Mouse (Mus musculus) lung, embryonic 14.5 days (tissue): ENCODE measurements around the gene Nxpe3. TPM values are rescaled to one million over a fixed set of nuclear protein-coding genes. Genes with fewer than 3 reads are reported as not detected.

Experiments used
- ATAC-seq: fragments of 200-750 bp; cut with Nextera tagmentation; 2 replicates; pipeline ENCODE4 v1.8.0; 2017; ENCODE audit warnings: mild to moderate bottlenecking, moderate TSS enrichment, moderate library complexity; ENCODE audit not compliant: insufficient read depth
- DNase-seq: peaks from one replicate; pipeline ENCODE4 v3.0.0-alpha.2; 2015
- H3K27ac ChIP-seq: fragments of 300-500 bp; sonication (generic); 2 replicates; pipeline ENCODE4 v1.5.1; 2014; ENCODE audit warnings: low read depth, mild to moderate bottlenecking, moderate library complexity
- H3K27me3 ChIP-seq: fragments of 300-500 bp; sonication (generic); 2 replicates; pipeline ENCODE4 v1.6.1; 2014; ENCODE audit warnings: low read length, control low read depth; ENCODE audit not compliant: insufficient read depth
- H3K36me3 ChIP-seq: fragments of 300-500 bp; sonication (generic); 2 replicates; pipeline ENCODE4 v1.6.1; 2014; ENCODE audit warnings: control low read depth; ENCODE audit not compliant: insufficient read depth
- H3K4me1 ChIP-seq: fragments of 300-500 bp; sonication (generic); 2 replicates; pipeline ENCODE4 v1.6.1; 2014; ENCODE audit warnings: antibody characterized with exemption, control low read depth; ENCODE audit not compliant: insufficient read depth
- H3K4me2 ChIP-seq: fragments of 300-500 bp; sonication (generic); 2 replicates; pipeline ENCODE4 v1.6.1; 2014; ENCODE audit warnings: mild to moderate bottlenecking
- H3K4me3 ChIP-seq: fragments of 300-500 bp; sonication (generic); 2 replicates; pipeline ENCODE4 v1.5.1; 2014; ENCODE audit warnings: low read depth, low read length
- H3K9ac ChIP-seq: fragments of 300-500 bp; sonication (generic); 2 replicates; pipeline ENCODE4 v1.6.1; 2014
- H3K9me3 ChIP-seq: fragments of 300-500 bp; sonication (generic); 2 replicates; pipeline ENCODE4 v1.6.1; 2016; ENCODE audit warnings: low read depth, low read length, control low read depth
- CTCF ChIP-seq: IDR thresholded peaks from 2 replicates; pipeline ENCODE4 v1.5.1; 2016; ENCODE audit warnings: antibody characterized with exemption, low read depth
- WGBS: fragments of 180-500 bp; shearing (Covaris S2); extraction: QIAGEN DNeasy Blood & Tissue Kit; methylation state at CpG from one replicate; pipeline ENCODE4 v1.1.7; 2014; 5-methylcytosine and 5-hydroxymethylcytosine counted together
- polyA plus RNA-seq: library from polyadenylated mRNA; unstranded; fragments of >200 nt; fragmentation: Nextera tagmentation; extraction: Ambion mirVana; gene quantifications from 2 replicates; pipeline ENCODE4 v1.2.1, GENCODE M21; 2014

Gene Nxpe3
- polyA plus RNA-seq, 1 experiment from 2014 or later, result 1.7 TPM

DNA sequence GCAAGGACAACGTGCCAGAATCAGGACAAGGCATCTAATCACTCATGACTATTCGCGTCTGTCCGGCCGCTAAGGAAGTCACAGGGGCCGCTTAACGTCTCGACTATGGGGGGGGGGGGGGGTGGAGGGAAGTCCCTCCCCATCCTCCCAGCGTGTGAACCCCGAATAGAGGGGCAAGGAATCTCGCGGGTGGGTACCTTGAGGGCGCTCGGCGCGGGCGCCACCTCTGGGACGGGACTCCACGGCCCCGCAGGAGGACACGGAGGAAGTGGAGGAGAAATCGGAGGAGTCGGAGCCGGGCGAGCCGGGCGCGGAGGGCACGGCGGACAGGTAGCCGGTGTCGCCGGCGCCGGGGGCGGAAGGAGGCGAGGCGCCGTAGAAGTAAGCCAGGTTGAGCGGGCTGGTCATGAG is 73.5 kb downstream of the Nxpe3 start:
- Histone ChIP-seq H3K9me3 (no peaks in the 10 kb centered on the region), H3K36me3 (peaks cover 17% of the 10 kb centered on the region), H3K27me3 (no peaks in the 10 kb centered on the region), H3K4me3 (peak overlapping the region; percentile 89), H3K9ac (peak overlapping the region; percentile 85), H3K4me1 (peaks cover 23% of the 10 kb centered on the region), H3K27ac (peak overlapping the region; percentile 90), H3K4me2 (peak overlapping the region; percentile 73)
- ATAC-seq (peak; percentile 35), DNase-seq (peak; percentile 61)
- WGBS, result 0% methylated on average over 38 of the region's 40 CpGs
- no peak for TF ChIP-seq CTCF

DNA sequence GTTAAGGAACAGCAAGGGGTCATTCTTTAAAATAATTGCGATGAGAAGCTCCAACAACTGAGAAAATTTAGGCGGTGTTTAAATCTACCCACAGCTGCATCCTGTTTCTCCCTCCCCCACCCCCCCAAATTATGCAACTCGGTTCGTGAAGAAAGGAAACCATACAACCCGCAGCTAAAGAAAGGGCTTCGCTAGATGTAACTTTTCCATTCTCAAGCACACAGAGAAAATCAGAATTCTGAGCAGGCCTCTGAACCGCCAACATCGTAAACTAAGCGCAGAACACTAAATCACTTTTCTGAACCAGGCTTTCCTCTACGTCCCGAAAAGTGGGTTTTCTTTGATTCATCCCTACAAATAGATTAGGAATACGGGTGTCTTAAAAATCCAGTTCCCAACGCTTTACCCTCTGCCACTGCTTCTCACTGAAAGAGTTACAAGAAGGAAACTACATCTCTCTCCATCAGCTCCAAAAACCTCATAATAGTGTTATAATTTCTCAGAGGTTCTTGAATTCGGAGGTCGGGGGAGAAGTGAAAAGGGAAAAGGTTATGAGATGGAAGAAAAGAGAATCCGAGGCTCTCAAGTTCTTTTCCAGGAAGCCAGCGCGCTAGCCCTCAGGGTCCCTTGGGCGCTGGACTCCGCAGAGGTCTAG is 74.0 kb downstream of the Nxpe3 start:
- DNase-seq (peak; percentile 57), ATAC-seq (no peak)
- TF ChIP-seq CTCF, result no peak

DNA sequence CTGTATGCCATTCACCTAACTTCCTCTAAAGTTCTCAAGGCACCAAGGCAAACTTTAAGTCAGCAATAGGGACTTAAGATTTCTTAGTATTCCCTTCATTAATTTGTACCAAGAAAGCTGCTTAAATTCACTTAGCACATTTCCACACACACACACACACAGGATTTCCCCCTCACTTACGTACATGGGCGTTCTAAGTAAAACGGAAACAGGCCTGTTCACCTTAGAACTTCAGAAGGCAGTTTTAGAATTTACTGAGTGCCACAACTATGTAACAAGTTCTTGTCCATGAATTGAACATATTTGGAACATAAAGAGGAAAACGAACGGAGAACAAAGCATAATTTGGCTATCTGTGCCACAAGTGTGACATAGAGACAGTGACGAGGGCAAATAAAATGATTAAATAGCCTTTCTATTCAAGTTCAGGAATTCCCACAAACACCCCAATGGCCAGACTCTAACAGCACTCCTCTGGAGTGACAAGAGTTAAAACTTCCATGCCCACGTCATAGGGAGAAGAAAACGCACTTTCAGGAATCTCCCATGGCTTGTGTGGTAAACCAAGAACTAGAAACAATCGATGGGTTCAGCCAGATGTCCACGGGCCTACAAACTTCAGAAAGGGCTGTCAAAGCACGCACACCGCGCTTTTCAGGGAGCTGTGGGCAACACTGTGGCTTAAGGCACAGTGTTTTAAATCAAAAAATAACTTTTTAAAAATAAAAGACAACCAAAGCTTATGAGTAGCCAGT is 74.7 kb downstream of the Nxpe3 start:
- Histone ChIP-seq H3K4me3 (peak overlapping the region; percentile 89), H3K27ac (peak overlapping the region; percentile 58), H3K27me3 (no peaks in the 10 kb centered on the region), H3K4me1 (peaks cover 23% of the 10 kb centered on the region), H3K9me3 (no peaks in the 10 kb centered on the region), H3K36me3 (peaks cover 29% of the 10 kb centered on the region), H3K4me2 (peak overlapping the region; percentile 73), H3K9ac (peak overlapping the region; percentile 85)
- ATAC-seq (no peak), DNase-seq (peak; percentile 63)
- no peak for TF ChIP-seq CTCF
- 24% methylated on average over 13 of the region's 13 CpGs for WGBS

More for the DNA sequence above, 74.0 kb downstream of the Nxpe3 start:
- Histone ChIP-seq H3K4me3 (peak overlapping the region; percentile 89), H3K36me3 (peaks cover 22% of the 10 kb centered on the region), H3K4me2 (peak overlapping the region; percentile 73), H3K9me3 (no peaks in the 10 kb centered on the region), H3K4me1 (peaks cover 23% of the 10 kb centered on the region), H3K27me3 (no peaks in the 10 kb centered on the region), H3K27ac (peak overlapping the region; percentile 90), H3K9ac (peak overlapping the region; percentile 85)
- 6% methylated on average over 20 of the region's 20 CpGs for WGBS

DNA sequence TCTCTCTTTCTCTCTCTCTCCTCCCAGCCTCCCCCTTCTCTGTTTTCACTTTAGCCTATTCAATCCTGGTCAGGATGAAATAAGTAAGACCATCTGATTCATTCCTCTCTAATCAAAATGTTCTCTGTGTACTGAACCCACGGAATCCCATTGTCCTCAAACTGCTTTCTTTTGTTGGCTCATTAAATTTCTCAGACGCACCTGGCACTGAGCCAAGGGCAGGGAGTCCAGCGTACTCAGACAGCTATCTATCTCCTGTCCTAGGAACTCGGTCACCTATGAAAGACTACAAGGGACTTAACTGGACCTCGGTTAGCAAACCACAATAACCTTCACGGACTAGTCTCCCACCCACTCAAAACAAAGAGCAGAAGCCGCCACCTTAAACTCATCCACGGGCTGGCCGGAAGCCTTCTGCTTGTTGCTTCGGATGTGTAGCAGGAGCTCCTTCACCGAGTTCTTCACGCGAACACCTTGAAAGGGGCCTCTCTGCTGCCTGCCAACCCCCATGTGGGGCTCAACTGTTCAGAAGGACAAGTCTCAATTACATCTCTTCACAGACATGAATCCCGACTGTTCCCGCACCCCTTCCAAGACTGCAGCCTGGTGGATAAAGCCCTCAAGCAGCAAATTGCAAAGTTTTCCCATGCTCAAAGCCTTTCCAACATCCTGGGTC is 75.8 kb downstream of the Nxpe3 start:
- 33% methylated on average over 15 of the region's 15 CpGs for WGBS
- ATAC-seq, result no peak

DNA sequence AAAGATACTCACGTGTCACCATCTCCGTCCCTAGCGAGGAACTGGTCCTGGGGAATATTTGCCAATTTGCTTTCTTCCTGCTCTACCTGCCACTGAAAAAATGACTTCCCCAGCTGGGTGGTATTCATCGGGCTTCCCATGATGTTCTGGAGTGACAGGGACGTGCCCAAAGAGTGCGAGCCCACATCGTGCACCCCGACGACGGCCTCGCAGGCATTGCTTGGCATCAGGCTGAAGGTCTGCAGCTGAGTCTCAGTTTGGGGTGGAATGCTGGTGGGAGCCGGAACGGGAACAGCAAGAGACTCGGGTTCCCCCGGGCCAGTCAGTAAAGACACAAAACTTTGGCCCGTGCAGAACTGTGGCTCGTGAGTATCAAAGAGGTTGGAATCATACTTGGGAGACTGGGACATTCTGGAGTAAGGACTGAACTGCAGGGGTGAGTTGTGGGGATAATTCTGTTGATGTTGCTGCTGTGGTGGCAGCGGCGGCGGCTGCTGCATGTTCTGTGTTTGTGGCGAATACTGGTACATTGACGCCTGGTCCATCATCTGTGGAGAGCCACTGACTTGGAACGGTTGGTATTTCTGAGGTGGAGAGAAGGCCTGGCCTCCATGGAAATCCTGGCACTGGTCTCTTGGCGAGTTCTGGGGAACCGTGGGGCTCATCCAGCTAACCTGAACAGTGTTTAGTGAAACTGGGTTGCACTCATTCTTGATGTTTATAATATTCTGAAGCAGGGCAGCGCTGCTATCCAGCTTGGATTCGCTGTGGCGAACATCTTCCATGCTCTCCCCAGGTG is 77.2 kb downstream of the Nxpe3 start:
- H3K4me3 ChIP-seq, result no peak overlapping the region
- H3K27me3 ChIP-seq, result no peaks in the 10 kb centered on the region
- no peak for TF ChIP-seq CTCF
- 92% methylated on average over 28 of the region's 28 CpGs for WGBS
- H3K4me2 ChIP-seq, result no peak overlapping the region
- H3K9me3 ChIP-seq, result no peaks in the 10 kb centered on the region
- no peak for ATAC-seq
- no peak overlapping the region for H3K27ac ChIP-seq
- H3K36me3 ChIP-seq, result peaks cover 51% of the 10 kb centered on the region
- H3K4me1 ChIP-seq, result peaks cover 13% of the 10 kb centered on the region; the same call in 1 of the 2 replicates
- DNase-seq, result no peak
- no peak overlapping the region for H3K9ac ChIP-seq

More for the DNA sequence above, 75.8 kb downstream of the Nxpe3 start:
- Histone ChIP-seq H3K27me3 (no peaks in the 10 kb centered on the region), H3K36me3 (peaks cover 38% of the 10 kb centered on the region), H3K4me2 (peak overlapping the region; percentile 73), H3K9me3 (no peaks in the 10 kb centered on the region), H3K9ac (peak overlapping the region; percentile 85), H3K4me1 (peaks cover 22% of the 10 kb centered on the region), H3K27ac (peak overlapping the region; percentile 58), H3K4me3 (peak overlapping the region; percentile 89)
- no peak for TF ChIP-seq CTCF
- DNase-seq, result peak; percentile 76

DNA sequence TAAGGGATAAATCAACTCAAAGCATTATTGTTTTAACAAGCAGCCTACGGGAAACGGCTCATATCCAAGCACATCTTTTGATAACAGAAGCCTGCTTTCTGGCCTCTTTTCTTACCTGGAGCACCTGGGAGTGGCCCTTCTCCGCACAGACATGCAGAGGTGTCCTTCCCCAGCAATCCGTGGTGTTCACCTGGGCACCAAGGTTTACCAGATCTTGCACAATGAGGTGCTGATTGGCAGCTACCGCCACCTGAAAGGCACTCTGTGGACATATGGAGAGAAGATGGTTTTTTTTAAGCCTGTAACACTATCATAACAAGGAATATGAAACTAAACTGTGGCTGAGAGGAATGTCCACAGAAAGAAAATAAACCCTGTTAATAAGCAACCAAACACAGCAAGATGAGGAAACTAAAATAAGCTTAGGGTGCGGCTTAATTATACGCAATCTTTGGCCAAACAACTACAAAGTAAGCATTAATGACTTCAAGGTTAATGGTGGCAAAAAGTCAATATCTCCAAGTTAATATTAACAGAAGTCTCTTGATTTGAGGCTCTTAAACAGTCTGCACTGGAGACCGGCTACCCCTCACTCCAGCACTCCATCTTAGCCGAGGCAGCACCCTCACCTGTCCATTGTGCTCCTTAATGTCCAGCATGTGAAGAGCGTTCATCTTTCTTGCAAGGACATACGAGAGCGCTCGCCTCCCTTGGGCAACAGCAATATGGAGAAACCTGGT is 78.7 kb downstream of the Nxpe3 start:
- Histone ChIP-seq H3K4me1 (peaks cover 12% of the 10 kb centered on the region; the same call in 1 of the 2 replicates), H3K27ac (peak overlapping the region; percentile 10; the same call in 1 of the 2 replicates), H3K9ac (no peak overlapping the region), H3K27me3 (no peaks in the 10 kb centered on the region), H3K36me3 (peaks cover 63% of the 10 kb centered on the region), H3K9me3 (no peaks in the 10 kb centered on the region), H3K4me3 (no peak overlapping the region), H3K4me2 (no peak overlapping the region)
- WGBS, result 76% methylated on average over 13 of the region's 13 CpGs
- DNase-seq, result peak; percentile 36
- 0 out of 2 replicates have a peak, but pooled peaks have one; percentile 18 for ATAC-seq
- no peak for TF ChIP-seq CTCF
